Mouse (Mus musculus): ENCODE results near the gene Poc1b.

Poc1b gene

GRCm38 (mm10) chr10:99106703-99107631 lies at the start of gene Poc1b:
Gene Poc1b (plus strand): TSS chr10:99107036.
- DNase-seq (ENCODE audit: extremely low read depth, low read depth, low spot score): peak; percentile 18

- DNase-seq (ENCODE audit: extremely low read depth, low read depth, low spot score): no peak
These were observed 46.2 kb upstream of the Poc1b start for GRCm38 (mm10) chr10:99060588-99060987.

- DNase-seq (ENCODE audit: extremely low read depth, low read depth, low spot score): no peak
These were observed 45.4 kb upstream of the Poc1b start for GRCm38 (mm10) chr10:99061418-99061817.

GRCm38 (mm10) chr10:99062546-99062945 lies 44.3 kb upstream of the Poc1b start:
- DNase-seq (ENCODE audit: extremely low read depth, low read depth, low spot score): peak; percentile 93

GRCm38 (mm10) chr10:99076113-99076895 lies 30.5 kb upstream of the Poc1b start:
- no peak for DNase-seq (ENCODE audit: extremely low read depth, low read depth, low spot score)

GRCm38 (mm10) chr10:99078621-99079020 lies 28.2 kb upstream of the Poc1b start:
- DNase-seq (ENCODE audit: extremely low read depth, low read depth, low spot score): no peak

- no peak for DNase-seq (ENCODE audit: extremely low read depth, low read depth, low spot score)
These were observed 25.3 kb upstream of the Poc1b start for GRCm38 (mm10) chr10:99081569-99081990.

GRCm38 (mm10) chr10:99083431-99084003 lies 23.3 kb upstream of the Poc1b start:
- no peak for DNase-seq (ENCODE audit: extremely low read depth, low read depth, low spot score)

GRCm38 (mm10) chr10:99084397-99085239 lies 22.2 kb upstream of the Poc1b start:
- DNase-seq (ENCODE audit: extremely low read depth, low read depth, low spot score): no peak

GRCm38 (mm10) chr10:99085240-99085587 lies 21.6 kb upstream of the Poc1b start:
- no peak for DNase-seq (ENCODE audit: extremely low read depth, low read depth, low spot score)

GRCm38 (mm10) chr10:99086029-99086428 lies 20.8 kb upstream of the Poc1b start:
- DNase-seq (ENCODE audit: extremely low read depth, low read depth, low spot score): no peak

GRCm38 (mm10) chr10:99089906-99090305 lies 16.9 kb upstream of the Poc1b start:
- DNase-seq (ENCODE audit: extremely low read depth, low read depth, low spot score): no peak

GRCm38 (mm10) chr10:99093364-99093763 lies 13.5 kb upstream of the Poc1b start:
- no peak for DNase-seq (ENCODE audit: extremely low read depth, low read depth, low spot score)

GRCm38 (mm10) chr10:99095114-99095513 lies 11.7 kb upstream of the Poc1b start:
- DNase-seq (ENCODE audit: extremely low read depth, low read depth, low spot score): no peak

- DNase-seq (ENCODE audit: extremely low read depth, low read depth, low spot score): no peak
These were observed 9.5 kb upstream of the Poc1b start for GRCm38 (mm10) chr10:99097374-99097773.

GRCm38 (mm10) chr10:99105522-99105921 lies 1.3 kb upstream of the Poc1b start:
- no peak for DNase-seq (ENCODE audit: extremely low read depth, low read depth, low spot score)

- DNase-seq (ENCODE audit: extremely low read depth, low read depth, low spot score): no peak
These were observed 529 bp upstream of the Poc1b start for GRCm38 (mm10) chr10:99106311-99106702.

GRCm38 (mm10) chr10:99107964-99108363 lies 1.1 kb downstream of the Poc1b start, which contains the start of gene Galnt4:
Gene Galnt4 (plus strand): TSS chr10:99108159.
- DNase-seq (ENCODE audit: extremely low read depth, low read depth, low spot score): peak; percentile 34

- no peak for DNase-seq (ENCODE audit: extremely low read depth, low read depth, low spot score)
These were observed 1.7 kb downstream of the Poc1b start for GRCm38 (mm10) chr10:99108431-99108982.

- DNase-seq (ENCODE audit: extremely low read depth, low read depth, low spot score): no peak
These were observed 6.7 kb downstream of the Poc1b start for GRCm38 (mm10) chr10:99113533-99113932.

Data from fat pad, adult 2 months (tissue).